Mouse (Mus musculus): ENCODE measurements around the gene Plce1. TPM values are rescaled to one million over a fixed set of nuclear protein-coding genes. Genes with fewer than 3 reads are reported as not detected.

Gene Plce1
- polyA plus RNA-seq (2015; fragmentation: Nextera tagmentation; extraction: Ambion mirVana) = 2.0 and 3.1 TPM in 2 replicates

GRCm38 (mm10) chr19:38480731-38481621, at the start of gene Plce1:
TSS of gene Plce1 (plus strand) at chr19:38481109.
- peak within 1 kb of the TSS; percentile 57 for H3K4me3 ChIP-seq (ENCODE audit: low read depth, low read length)
- H3K9ac ChIP-seq (replicated peaks; ENCODE audit: low read depth) = peak within 1 kb of the TSS; percentile 16; the same call in 1 of the 2 replicates
- TF ChIP-seq EP300 (IDR thresholded peaks at IDR 0.05) = no peak
- no peak for TF ChIP-seq CTCF (IDR thresholded peaks at IDR 0.05)
- H3K27ac ChIP-seq (ENCODE audit: low read length) = no peak within 1 kb of the TSS
- no peaks in the 10 kb centered on the region for H3K9me3 ChIP-seq (ENCODE audit: low read length)
- DNase-seq (ENCODE audit: low spot score) = peak; percentile 43
- no peaks in the 10 kb centered on the region for H3K4me1 ChIP-seq (ENCODE audit: insufficient read depth, low read depth, low read length)
- H3K27me3 ChIP-seq (replicated peaks; ENCODE audit: insufficient read depth, low read length) = peaks cover 5% of the 10 kb centered on the region; the same call in 1 of the 2 replicates
- ATAC-seq = peak; percentile 90
- H3K4me2 ChIP-seq (replicated peaks; ENCODE audit: low read depth, low read length) = peak within 1 kb of the TSS; percentile 92
- no peaks in the 10 kb centered on the region for H3K36me3 ChIP-seq (ENCODE audit: insufficient read depth, low read length)
- under 1% methylated on average over 48 of the region's 90 CpGs for WGBS

- ATAC-seq = no peak
These were observed 49.6 kb upstream of the Plce1 start for GRCm38 (mm10) chr19:38431326-38431725.

DNA sequence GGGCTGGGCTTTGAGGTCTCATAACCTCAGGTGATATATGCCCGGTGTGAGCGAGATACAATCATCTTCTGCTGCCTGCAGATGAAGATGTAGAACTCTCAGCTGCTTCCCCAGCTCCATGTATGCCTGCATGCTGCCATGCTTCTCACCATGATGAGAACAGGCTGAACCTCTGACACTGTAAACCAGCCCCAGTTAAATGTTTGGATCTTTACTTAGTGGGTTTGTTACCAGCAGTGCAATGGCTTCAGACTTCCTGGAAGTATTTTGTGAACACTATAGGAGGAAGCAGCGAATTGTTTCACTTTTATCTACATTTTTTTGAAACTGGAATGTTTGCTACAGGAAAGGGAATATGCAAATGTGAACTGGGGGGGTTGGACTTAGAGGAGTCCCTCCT, 48.9 kb upstream of the Plce1 start:
- Histone ChIP-seq H3K4me2 (replicated peaks; ENCODE audit: low read depth, low read length) (no peak overlapping the region), H3K4me3 (ENCODE audit: low read depth, low read length) (no peak overlapping the region), H3K9ac (replicated peaks; ENCODE audit: low read depth) (no peak overlapping the region), H3K36me3 (ENCODE audit: insufficient read depth, low read length) (no peaks in the 10 kb centered on the region), H3K9me3 (ENCODE audit: low read length) (no peaks in the 10 kb centered on the region), H3K27ac (ENCODE audit: low read length) (no peak overlapping the region), H3K4me1 (ENCODE audit: insufficient read depth, low read depth, low read length) (no peaks in the 10 kb centered on the region), H3K27me3 (replicated peaks; ENCODE audit: insufficient read depth, low read length) (no peaks in the 10 kb centered on the region)
- TF ChIP-seq EP300 (IDR thresholded peaks at IDR 0.05) = no peak
- TF ChIP-seq CTCF (IDR thresholded peaks at IDR 0.05) = no peak
- 85% methylated on average over 3 of the region's 3 CpGs for WGBS
- DNase-seq (ENCODE audit: low spot score) = no peak
- ATAC-seq = no peak

More at GRCm38 (mm10) chr19:38431326-38431725, 49.6 kb upstream of the Plce1 start:
- Histone ChIP-seq H3K27ac (ENCODE audit: low read length) (no peak overlapping the region), H3K4me2 (replicated peaks; ENCODE audit: low read depth, low read length) (no peak overlapping the region), H3K4me3 (ENCODE audit: low read depth, low read length) (no peak overlapping the region), H3K36me3 (ENCODE audit: insufficient read depth, low read length) (no peaks in the 10 kb centered on the region), H3K4me1 (ENCODE audit: insufficient read depth, low read depth, low read length) (no peaks in the 10 kb centered on the region), H3K9me3 (ENCODE audit: low read length) (no peaks in the 10 kb centered on the region), H3K9ac (replicated peaks; ENCODE audit: low read depth) (no peak overlapping the region), H3K27me3 (replicated peaks; ENCODE audit: insufficient read depth, low read length) (no peaks in the 10 kb centered on the region)
- no peak for TF ChIP-seq CTCF (IDR thresholded peaks at IDR 0.05)
- no peak for TF ChIP-seq EP300 (IDR thresholded peaks at IDR 0.05)
- 84% methylated on average over 7 of the region's 7 CpGs for WGBS
- DNase-seq (ENCODE audit: low spot score) = no peak

- Histone ChIP-seq H3K4me1 (ENCODE audit: insufficient read depth, low read depth, low read length) (no peaks in the 10 kb centered on the region), H3K27me3 (replicated peaks; ENCODE audit: insufficient read depth, low read length) (no peaks in the 10 kb centered on the region), H3K9ac (replicated peaks; ENCODE audit: low read depth) (no peak overlapping the region), H3K27ac (ENCODE audit: low read length) (no peak overlapping the region), H3K4me2 (replicated peaks; ENCODE audit: low read depth, low read length) (no peak overlapping the region), H3K4me3 (ENCODE audit: low read depth, low read length) (no peak overlapping the region), H3K9me3 (ENCODE audit: low read length) (no peaks in the 10 kb centered on the region), H3K36me3 (ENCODE audit: insufficient read depth, low read length) (no peaks in the 10 kb centered on the region)
- WGBS = 71% methylated on average over 2 of the region's 2 CpGs
- ATAC-seq (no peak), DNase-seq (ENCODE audit: low spot score) (peak; percentile 8)
- TF ChIP-seq CTCF (IDR thresholded peaks at IDR 0.05) (no peak), EP300 (IDR thresholded peaks at IDR 0.05) (no peak)
These were observed 47.5 kb upstream of the Plce1 start for GRCm38 (mm10) chr19:38433381-38433780.

DNA sequence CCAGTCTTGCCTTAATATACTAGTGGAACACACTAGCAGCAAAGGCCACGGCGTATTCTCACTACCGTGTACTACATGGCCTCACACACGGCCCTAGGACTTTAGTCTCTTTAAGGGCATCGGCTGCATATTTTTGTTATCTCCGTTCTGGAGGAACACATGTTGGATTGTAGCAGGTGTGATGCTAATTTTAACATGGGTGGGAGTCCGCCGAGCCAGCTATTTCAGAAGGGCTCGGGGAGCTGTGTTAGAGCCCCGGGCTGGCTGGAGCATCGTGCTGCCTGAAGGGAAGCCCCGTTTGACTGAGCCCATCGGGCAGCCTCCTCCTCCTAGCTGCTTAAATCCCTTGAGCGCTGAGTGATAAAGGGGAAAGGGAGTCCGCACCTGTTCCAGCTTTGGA, 45.7 kb upstream of the Plce1 start:
- TF ChIP-seq CTCF (IDR thresholded peaks at IDR 0.05) (no peak), EP300 (IDR thresholded peaks at IDR 0.05) (no peak)
- Histone ChIP-seq H3K9ac (replicated peaks; ENCODE audit: low read depth) (no peak overlapping the region), H3K27ac (ENCODE audit: low read length) (no peak overlapping the region), H3K9me3 (ENCODE audit: low read length) (no peaks in the 10 kb centered on the region), H3K36me3 (ENCODE audit: insufficient read depth, low read length) (no peaks in the 10 kb centered on the region), H3K4me1 (ENCODE audit: insufficient read depth, low read depth, low read length) (no peaks in the 10 kb centered on the region), H3K4me3 (ENCODE audit: low read depth, low read length) (no peak overlapping the region), H3K4me2 (replicated peaks; ENCODE audit: low read depth, low read length) (no peak overlapping the region), H3K27me3 (replicated peaks; ENCODE audit: insufficient read depth, low read length) (no peaks in the 10 kb centered on the region)
- no peak for DNase-seq (ENCODE audit: low spot score)
- ATAC-seq = no peak
- WGBS = 86% methylated on average over 15 of the region's 15 CpGs

DNA sequence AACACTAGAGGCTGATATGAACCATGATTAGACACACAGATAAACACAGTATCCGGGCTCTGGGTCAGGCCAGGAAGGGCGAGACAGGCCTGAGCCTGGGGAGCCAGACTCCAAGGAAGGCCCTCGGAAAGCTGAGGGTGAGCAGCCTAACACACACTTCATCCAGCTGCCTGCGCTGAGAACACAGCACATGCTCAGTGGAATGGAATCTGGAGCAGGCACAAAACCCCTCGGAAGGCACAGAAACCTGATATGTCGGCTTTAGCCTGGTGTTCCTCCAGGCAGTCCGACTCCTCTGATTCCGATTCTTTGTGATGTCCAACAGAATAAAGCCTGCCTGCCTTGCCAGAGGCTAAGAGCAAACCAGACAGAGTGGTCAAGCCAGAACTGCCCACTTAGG, 39.0 kb upstream of the Plce1 start:
- Histone ChIP-seq H3K4me1 (ENCODE audit: insufficient read depth, low read depth, low read length) (no peaks in the 10 kb centered on the region), H3K9me3 (ENCODE audit: low read length) (no peaks in the 10 kb centered on the region), H3K9ac (replicated peaks; ENCODE audit: low read depth) (no peak overlapping the region), H3K27me3 (replicated peaks; ENCODE audit: insufficient read depth, low read length) (no peaks in the 10 kb centered on the region), H3K36me3 (ENCODE audit: insufficient read depth, low read length) (no peaks in the 10 kb centered on the region), H3K4me2 (replicated peaks; ENCODE audit: low read depth, low read length) (no peak overlapping the region), H3K4me3 (ENCODE audit: low read depth, low read length) (no peak overlapping the region), H3K27ac (ENCODE audit: low read length) (no peak overlapping the region)
- no peak for ATAC-seq
- 46% methylated on average over 8 of the region's 8 CpGs for WGBS
- DNase-seq (ENCODE audit: low spot score) = no peak
- TF ChIP-seq EP300 (IDR thresholded peaks at IDR 0.05) (no peak), CTCF (IDR thresholded peaks at IDR 0.05) (no peak; the same call in 1 of the 2 replicates)

All from lung, postnatal 0 days (tissue).